Mouse (Mus musculus) thymus, postnatal 36 days (tissue): Measurements from ENCODE around the gene Zbtb1.

Experiments
- DNase-seq, 2 experiments: peaks; one replicate each; pipeline ENCODE4 v3.0.0; 2022; ENCODE audit warnings: mixed read lengths in 2 of 2

The Zbtb1 gene

DNA sequence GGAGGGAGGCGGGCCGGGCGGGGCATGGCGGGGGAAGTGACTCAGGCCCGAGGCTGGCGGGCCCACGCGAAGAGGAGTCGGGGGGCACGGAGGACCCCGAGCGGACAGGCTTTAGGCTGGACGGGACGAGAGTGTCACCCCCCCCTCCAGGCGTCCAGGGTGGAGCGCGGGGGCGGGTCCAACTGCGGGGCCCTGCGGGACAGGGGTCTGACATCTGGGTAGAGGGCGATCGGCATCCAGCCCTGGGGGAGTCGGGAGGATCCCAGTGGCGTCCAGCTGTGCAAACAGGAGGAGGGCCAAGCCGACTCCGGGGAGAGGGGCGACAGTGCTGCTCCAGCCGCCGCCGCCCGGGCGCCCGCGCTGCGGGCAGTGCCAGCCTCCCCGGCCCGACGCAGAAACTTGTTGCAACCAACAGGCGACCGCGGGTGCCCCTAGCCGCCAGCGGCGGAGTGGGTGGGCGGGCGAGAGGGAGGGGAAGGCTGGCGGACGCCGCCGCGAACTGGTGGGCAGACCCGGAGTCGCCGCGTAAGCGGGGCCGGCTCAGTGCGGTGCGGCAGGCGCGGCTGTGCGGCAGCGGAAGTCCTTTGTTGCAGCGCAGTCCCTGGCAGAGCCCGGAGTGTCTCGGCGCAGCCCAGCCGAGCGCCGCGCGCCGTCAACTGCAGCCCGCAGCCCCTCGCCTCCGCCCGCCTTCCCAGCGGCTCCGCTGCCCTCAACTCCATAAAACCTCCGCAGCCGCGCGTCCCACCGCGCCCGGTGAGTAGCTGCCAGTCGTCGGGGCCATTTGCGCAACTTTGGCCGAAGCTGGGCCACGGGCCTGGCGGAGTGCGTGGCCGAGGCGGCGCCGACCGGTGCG, at the start of gene Zbtb1:
Gene Zbtb1, plus strand, starts transcription at position 289 of the 853 bp plus-strand sequence.
- peak; percentile 85 to 89 for DNase-seq

GRCm38 (mm10) chr12:76324679-76325431, 45.2 kb upstream of the Zbtb1 start, which contains the start of gene Akap5:
Gene Akap5, plus strand, starts transcription at chr12:76324891.
- peak; percentile 68 to 70 for DNase-seq

DNA sequence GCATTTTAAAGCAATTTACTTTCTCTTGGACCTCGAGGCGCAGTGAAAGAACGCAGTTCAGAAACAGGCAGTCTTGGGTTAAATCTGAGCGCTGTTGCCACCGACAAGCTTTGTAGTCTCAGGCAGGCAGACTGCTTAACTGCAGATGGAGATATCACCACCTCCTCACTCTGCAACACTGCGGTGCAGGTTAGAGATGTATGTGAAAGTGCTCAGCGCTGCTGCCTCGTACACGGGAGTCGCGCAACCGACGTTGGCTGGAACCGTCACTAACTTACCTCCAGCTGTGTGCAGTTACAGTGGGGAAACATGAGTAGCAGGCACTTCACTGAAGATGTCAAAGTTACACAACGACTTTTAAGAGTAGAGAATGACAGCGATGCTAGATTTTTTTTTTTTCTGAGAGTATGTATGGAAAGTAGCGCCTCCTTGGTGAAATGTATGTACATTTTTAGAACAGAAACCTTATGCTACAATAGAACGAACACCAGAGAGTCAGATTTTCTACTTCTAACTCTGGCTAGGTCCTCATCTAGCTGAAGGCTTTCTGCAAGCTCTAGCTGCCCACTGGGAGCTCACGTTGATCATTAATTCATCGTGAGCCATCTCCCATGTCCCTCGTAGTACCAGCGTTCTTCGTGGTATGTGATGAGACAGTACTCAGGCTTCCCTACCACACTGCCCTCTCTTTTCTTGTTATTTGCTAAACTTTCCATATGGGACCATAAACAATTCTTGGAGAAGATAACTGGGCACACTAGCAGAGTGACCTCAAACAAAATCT, 43.4 kb upstream of the Zbtb1 start:
- no peak for DNase-seq

- DNase-seq = no peak
Observed at GRCm38 (mm10) chr12:76328567-76329354, 41.3 kb upstream of the Zbtb1 start.

DNA sequence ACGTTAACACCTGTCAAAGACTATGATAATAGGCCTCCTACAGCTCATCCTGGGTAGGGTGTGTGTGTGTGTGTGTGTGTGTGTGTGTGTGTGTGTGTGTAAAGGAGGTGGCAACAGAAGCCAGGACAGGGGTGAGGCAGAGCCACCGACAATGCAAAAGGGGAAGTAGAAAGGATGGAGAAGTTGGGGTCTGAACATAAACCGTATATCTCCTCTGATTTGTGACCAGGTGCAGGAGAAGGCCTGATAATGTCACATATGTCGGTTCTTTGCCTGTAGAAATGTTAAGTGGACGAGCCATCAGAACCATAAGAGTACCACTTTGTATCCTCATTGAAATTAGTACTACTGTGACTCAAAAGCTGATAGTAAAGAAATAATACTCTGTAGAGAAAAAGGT, 36.4 kb upstream of the Zbtb1 start:
- DNase-seq = no peak

DNA sequence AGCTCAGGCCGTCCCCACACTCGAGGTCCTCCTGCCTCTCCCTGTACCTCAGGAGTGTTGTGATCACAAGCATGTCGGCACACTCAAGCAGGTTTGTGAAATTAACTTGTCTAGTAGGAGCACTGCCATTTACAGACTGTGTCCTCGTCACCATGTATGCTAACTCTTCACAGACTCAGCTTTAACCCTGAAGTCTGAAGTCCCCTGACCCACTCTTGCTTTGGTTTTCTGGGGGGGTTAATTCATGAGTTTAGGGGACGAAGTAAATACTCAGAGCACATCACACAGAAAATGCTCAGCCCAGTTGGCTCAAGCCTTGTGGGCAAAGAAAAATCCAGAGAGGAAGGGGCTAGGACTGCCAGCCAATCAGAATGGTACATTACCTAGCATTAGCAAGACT, 34.4 kb upstream of the Zbtb1 start:
- DNase-seq = no peak

- no peak for DNase-seq
Observed at GRCm38 (mm10) chr12:76336111-76336965, 33.7 kb upstream of the Zbtb1 start.

DNA sequence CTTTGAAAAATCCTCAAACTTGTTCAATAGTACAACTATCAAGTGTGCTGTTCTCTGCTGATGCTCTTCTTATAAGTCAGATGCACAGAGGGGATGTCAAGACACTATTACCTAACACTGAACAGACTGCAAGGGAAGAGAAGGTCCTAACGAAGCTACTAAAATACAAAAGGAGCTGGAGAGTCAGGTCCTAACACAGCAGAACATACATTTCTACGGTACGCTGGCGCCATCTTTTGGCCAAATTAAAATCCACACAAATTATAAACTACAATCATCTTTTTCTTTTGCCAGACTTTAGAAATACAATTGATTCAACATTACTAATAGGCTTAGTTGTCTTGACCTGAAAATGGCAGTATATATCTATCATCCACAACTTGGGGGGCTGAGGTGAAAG, 29.0 kb upstream of the Zbtb1 start:
- DNase-seq = peak in 1 of 2 experiments; percentile 38

- DNase-seq = peak; percentile 43 to 56
Observed at GRCm38 (mm10) chr12:76345759-76346455, 24.2 kb upstream of the Zbtb1 start.

GRCm38 (mm10) chr12:76349680-76350220, 20.3 kb upstream of the Zbtb1 start:
- no peak for DNase-seq

DNA sequence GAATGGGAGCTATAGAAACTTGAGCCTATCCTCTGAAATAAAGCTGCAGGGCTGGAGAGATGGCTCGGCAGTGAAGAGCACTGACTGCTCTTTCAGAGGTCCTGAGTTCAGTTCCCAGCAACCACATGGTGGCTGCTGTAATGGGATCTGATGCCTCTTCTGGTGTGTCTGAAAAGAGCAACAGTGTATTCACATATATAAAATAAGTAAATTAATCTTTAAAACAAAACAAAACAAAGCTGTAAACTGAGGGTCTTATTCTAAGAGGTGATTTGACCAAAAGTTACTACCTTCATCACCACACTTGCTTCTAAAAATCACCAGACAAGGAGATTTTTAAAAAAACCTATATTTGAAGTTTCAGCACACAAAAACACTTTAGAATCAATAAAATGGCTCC, 9.2 kb upstream of the Zbtb1 start:
- DNase-seq = no peak

GRCm38 (mm10) chr12:76361405-76362302, 8.4 kb upstream of the Zbtb1 start:
- DNase-seq = no peak

GRCm38 (mm10) chr12:76362303-76362676, 7.8 kb upstream of the Zbtb1 start:
- DNase-seq = peak; percentile 36 to 37

DNA sequence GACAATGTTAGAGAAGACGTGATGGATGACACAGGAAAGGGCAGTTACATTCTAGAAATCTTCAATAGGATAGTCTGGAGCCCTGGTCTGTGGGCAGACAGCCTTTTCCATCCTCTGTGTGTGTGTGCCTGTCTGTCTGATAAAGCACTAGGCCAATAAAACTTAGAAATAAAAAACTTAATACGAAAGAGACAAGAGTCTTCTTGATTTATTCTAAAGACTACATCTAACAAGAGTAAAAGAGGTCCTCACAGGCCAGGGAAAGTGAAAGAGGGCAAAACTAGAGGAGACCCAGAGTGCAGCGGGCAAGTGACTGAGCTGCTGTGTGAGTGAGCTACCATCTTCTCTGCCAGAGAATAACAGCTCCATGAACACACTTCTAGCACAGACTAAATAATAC, 3.8 kb upstream of the Zbtb1 start:
- no peak for DNase-seq

DNA sequence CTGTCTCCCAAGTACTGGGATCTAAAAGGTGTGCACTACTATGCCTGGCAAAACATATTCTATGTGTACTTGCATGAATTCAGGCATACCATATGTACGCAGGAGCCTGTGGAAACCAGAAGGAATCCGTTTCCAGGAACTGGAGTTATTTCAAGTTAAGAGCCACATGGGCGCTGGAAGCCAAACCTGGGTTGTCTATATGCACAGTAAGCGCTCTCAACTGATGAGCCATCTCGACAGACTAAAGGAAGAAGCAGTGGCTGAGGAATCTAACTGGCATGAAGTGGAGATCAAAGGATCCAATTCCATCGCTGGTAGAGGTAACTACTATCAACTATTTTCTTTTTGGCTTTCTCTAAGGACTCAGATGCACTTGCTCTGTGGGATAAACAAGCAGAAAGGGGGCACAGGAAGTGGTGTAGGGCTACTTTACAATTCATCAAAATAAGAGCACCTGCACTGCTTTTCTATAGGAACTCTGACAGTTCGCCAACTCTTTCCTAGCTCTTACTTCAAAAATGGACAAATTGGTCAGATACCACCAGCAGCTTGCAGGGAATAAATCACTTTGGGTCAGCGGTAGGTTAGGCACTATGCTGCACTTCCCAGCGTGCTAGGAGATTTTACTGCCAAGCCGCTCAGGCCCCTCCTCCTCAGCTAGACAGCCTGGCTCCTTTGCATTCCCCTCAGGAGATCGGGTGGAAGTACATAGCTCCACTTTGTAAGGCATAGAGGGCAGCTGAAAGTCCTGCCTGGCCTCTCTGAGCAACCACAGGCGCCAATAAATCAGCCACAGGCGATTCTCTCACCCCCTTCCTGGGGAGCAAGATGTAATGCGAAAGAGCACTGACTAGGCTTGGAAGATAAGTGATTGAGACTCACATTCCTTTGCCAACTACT, 2.7 kb upstream of the Zbtb1 start:
- DNase-seq = peak; percentile 37 to 52

DNA sequence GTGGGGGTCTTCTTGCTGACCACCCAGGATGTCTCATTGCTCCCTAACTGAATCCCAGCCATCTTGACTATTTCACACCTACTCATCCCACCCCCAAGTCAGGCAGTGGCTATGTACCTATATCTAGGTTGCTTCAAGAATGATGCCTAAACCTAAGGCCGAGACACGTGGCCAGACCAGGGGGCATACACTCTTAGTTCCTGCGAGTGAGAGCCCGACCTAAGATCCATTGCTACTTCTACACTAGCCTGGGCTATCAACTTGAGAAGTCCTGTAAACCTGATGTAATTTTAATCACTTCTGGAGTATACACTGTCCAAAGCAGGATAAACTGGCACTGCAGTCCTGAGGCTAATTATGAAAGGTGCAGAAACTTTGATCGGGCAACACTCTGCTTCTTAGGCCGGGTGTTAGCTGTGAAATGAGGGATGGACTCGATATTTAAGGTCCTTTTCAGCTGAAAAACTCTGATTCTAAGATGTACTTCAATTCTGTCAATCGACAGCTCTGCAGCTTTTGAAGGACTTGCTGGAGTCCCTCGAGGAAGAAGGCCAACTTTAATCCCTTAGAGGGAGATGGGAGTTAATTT, 1.8 kb upstream of the Zbtb1 start:
- DNase-seq = no peak

DNA sequence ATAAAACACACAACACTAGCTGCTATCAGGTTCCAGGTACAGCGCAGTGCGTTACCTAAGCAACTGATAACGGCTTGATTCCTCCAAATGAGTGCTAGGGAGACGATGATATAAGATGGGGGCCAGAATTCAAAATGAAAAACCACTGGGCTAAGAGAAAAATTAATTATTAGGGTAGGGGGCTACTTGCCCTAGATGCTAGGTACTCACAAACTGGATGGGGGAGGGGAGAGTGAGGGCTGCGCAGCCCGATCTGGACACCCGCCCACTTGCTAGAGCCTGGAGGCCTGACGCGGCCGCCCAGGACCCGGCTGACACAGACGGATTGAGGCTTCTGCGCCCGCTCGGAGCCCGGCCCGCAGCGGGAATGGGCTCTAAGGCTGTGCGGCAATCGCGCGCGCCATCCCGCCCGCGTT, 1.3 kb upstream of the Zbtb1 start:
- DNase-seq = no peak
